Comparison of ENCODE assay signal across 9 mouse cellular contexts in the genomic region with DNA sequence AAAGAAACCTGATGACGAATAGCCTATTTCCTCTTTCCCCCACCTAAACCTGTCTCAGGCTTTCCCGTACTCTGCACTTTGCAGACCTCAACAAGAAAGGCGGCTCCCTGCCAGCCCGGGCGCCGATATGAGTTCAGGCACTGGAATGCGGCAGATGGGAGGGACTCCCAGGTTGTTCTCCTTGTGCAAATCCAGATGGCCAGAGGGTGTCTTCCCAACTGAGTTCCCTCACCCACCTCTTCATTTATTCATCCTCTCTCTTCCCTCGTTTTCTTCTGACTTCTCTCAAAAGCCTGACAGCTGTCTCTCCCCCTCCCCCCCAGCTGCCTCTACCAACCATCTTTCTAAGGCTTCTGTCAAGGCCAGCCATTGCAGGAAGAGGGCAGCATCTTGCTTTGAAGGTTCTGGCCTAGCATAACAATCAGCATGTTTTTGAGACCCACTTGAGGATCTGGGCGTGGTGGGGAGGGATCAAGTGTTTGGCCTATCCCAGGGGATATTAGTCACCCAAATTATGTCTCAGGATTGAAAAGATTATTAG.
A peak's percentile ranks its signal among the peaks of the same experiment; 100 is the strongest.
DNase-seq lines count a peak whose midpoint lies in the region; ATAC-seq and TF ChIP-seq lines count a peak whose summit lies in the region.
"Had no signal": no experiment of that assay in that cellular context is flagged by ENCODE, and none has a peak within 500 bp of the region (broad histone marks: within the 10 kb centered on the region; RNA-seq: fewer than 3 reads in every experiment).

No protein-coding gene starts in this region.

- H3K27ac ChIP-seq in bone marrow macrophage, adult 2 months (ENCODE audit: insufficient read depth, low read depth, low read length): no peak overlapping the region
- H3K27ac ChIP-seq in kidney, embryonic 16.5 days (ENCODE audit: low read length): no peak overlapping the region
- H3K27ac ChIP-seq in liver, embryonic 11.5 days (ENCODE audit: low read depth, low read length): no peak overlapping the region

- 16% methylated on average over 9 of the region's 9 CpGs for WGBS in kidney, embryonic 16.5 days
- WGBS in liver, embryonic 11.5 days: 30% methylated on average over 9 of the region's 9 CpGs

- peak overlapping the region; percentile 18; the same call in 1 of the 2 replicates for H3K4me2 ChIP-seq in kidney, embryonic 16.5 days (replicated peaks; ENCODE audit: low read depth, low read length)
- peak overlapping the region; percentile 11; the same call in 1 of the 2 replicates for H3K4me2 ChIP-seq in liver, embryonic 11.5 days

- H3K27me3 ChIP-seq in kidney, embryonic 16.5 days (ENCODE audit: insufficient read depth, low read length): no peaks in the 10 kb centered on the region
- no peaks in the 10 kb centered on the region for H3K27me3 ChIP-seq in liver, embryonic 11.5 days (replicated peaks; ENCODE audit: control insufficient read depth, insufficient read depth, low read length)

- 0 out of 2 replicates have a peak overlapping the region, but pooled peaks have one; percentile 19 for H3K9ac ChIP-seq in kidney, embryonic 16.5 days (replicated peaks; ENCODE audit: low read length)
- H3K9ac ChIP-seq in liver, embryonic 11.5 days (ENCODE audit: low read depth, low read length): no peak overlapping the region

- peak; percentile 35 for DNase-seq in adrenal gland, adult 2 months
- no peak for DNase-seq in adrenal gland, adult 18-20 months (ENCODE audit: low spot score in 2 of 2)
- peak; percentile 59 for DNase-seq in gonadal fat pad, adult 2 months (ENCODE audit: low read depth)
- no peak for DNase-seq in liver, embryonic 11.5 days (ENCODE audit: low spot score)
- peak; percentile 68 for DNase-seq in retina, postnatal 1 day
- no peak for DNase-seq in ovary, postnatal 14 days (ENCODE audit: low spot score)

- no peak for ATAC-seq in kidney, embryonic 16.5 days (ENCODE audit: low FRiP score, low TSS enrichment)
- no peak for ATAC-seq in liver, embryonic 11.5 days (replicated peaks; ENCODE audit: low FRiP score)

- TF ChIP-seq CTCF in bone marrow macrophage, adult 2 months (IDR thresholded peaks at IDR 0.05; ENCODE audit: low read depth, low read length): 0 out of 2 replicates have a peak, but pooled peaks have one; percentile 13

- no peak overlapping the region for H3K4me3 ChIP-seq in bone marrow macrophage, adult 2 months (ENCODE audit: insufficient read depth, low read length)
- H3K4me3 ChIP-seq in kidney, embryonic 16.5 days (ENCODE audit: low read length): no peak overlapping the region
- no peak overlapping the region for H3K4me3 ChIP-seq in liver, embryonic 11.5 days (ENCODE audit: low read depth, low read length)

- no peak for TF ChIP-seq POLR2A in bone marrow macrophage, adult 2 months (IDR thresholded peaks at IDR 0.05; ENCODE audit: borderline replicate concordance, low read depth, low read length)

- no peaks in the 10 kb centered on the region for H3K9me3 ChIP-seq in kidney, embryonic 16.5 days (ENCODE audit: low read length)
- H3K9me3 ChIP-seq in liver, embryonic 11.5 days (ENCODE audit: control insufficient read depth, low read length): no peaks in the 10 kb centered on the region
- H3K9me3 ChIP-seq: G1E had no signal

- no peaks in the 10 kb centered on the region for H3K36me3 ChIP-seq in kidney, embryonic 16.5 days (ENCODE audit: insufficient read depth, low read length)
- no peaks in the 10 kb centered on the region for H3K36me3 ChIP-seq in liver, embryonic 11.5 days (ENCODE audit: control insufficient read depth, insufficient read depth, low read length)
- H3K36me3 ChIP-seq: G1E had no signal

- H3K4me1 ChIP-seq in bone marrow macrophage, adult 2 months (ENCODE audit: control insufficient read depth, insufficient read depth, low read length): peaks cover 11% of the 10 kb centered on the region; the same call in 1 of the 2 replicates
- peaks cover 29% of the 10 kb centered on the region for H3K4me1 ChIP-seq in kidney, embryonic 16.5 days (ENCODE audit: insufficient read depth, low read length)
- H3K4me1 ChIP-seq in liver, embryonic 11.5 days (replicated peaks; ENCODE audit: control insufficient read depth, insufficient read depth, low read length): peaks cover 22% of the 10 kb centered on the region

Comparison
In these comparisons a context has a peak if more than half of its experiments do, and no peak if none do; other contexts are left out.
1. DNase-seq: peak in adrenal gland, adult 2 months (single experiment), gonadal fat pad, adult 2 months (single experiment) and retina, postnatal 1 day (single experiment); none in adrenal gland, adult 18-20 months (0 of 2), liver, embryonic 11.5 days (single experiment) and ovary, postnatal 14 days (single experiment).